Mouse (Mus musculus) embryonic fibroblast, embryonic 13.5 days (primary cell): ENCODE measurements at regions not wholly inside any gene's neighbourhood (a gene's known extent, or its start where the extent isn't known, plus 50 kb on each side); places are given as distances from the start of the nearest gene placed in this dataset.

Experiments used
- CTCF ChIP-seq: IDR thresholded peaks from 2 replicates; pipeline ENCODE4 v1.5.1; 2011; ENCODE audit warnings: mild to moderate bottlenecking, control low read depth, low read length, moderate library complexity, borderline replicate concordance; ENCODE audit not compliant: insufficient read depth
- POLR2A ChIP-seq: IDR thresholded peaks from 2 replicates; pipeline ENCODE4 v1.6.1; 2011; ENCODE audit warnings: low read depth, mild to moderate bottlenecking, control low read depth, low read length, moderate library complexity

DNA sequence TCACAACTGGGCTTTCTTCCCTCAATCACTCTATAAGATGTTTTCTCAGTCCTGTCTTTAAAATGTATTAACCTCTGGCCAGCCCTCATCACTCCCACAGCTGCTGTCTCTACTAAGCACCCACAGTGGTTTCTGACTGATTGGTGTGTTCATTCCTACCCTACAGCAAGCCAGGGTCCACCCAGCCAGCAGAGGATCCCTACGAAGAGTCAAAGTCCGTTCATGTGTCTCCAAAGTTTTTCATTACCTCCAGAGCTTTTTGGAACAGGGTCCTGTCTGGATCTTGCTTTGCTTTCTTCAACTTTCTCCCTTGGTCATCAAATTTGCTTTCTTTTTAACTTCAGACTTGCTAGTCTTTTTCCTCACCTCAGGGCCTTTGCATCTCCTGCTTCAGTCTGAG is 69.3 kb upstream of the 4933415F23Rik start:
- TF ChIP-seq POLR2A, result no peak
- no peak for TF ChIP-seq CTCF
